Mouse (Mus musculus): Measurements from ENCODE around the gene Gm8994. TPM values are rescaled to one million over a fixed set of nuclear protein-coding genes. Genes with fewer than 3 reads are reported as not detected.
A peak's percentile ranks its signal among the peaks of the same experiment; 100 is the strongest.
"Not testable (repeated sequence)": the region's sequence is repeated elsewhere in the genome, so short reads cannot be mapped to it uniquely, and the experiment has no call there.

The Gm8994 gene
- not detected for total RNA-seq (2022)

GRCm38 (mm10) chr6:136327239-136327638, at the start of gene Gm8994:
Gm8994 (plus strand) TSS chr6:136327539.
- DNase-seq, result not testable (repeated sequence)

- no peak for DNase-seq
Measured at GRCm38 (mm10) chr6:136277685-136278084, 49.7 kb upstream of the Gm8994 start.

- DNase-seq, result no peak
Measured at GRCm38 (mm10) chr6:136284565-136284964, 42.8 kb upstream of the Gm8994 start.

- no peak for DNase-seq
Measured at GRCm38 (mm10) chr6:136286180-136286579, 41.2 kb upstream of the Gm8994 start.

GRCm38 (mm10) chr6:136286589-136286988, 40.8 kb upstream of the Gm8994 start:
- DNase-seq, result no peak

GRCm38 (mm10) chr6:136291424-136291823, 35.9 kb upstream of the Gm8994 start:
- no peak for DNase-seq

GRCm38 (mm10) chr6:136291951-136292714, 35.2 kb upstream of the Gm8994 start:
- no peak for DNase-seq

GRCm38 (mm10) chr6:136293700-136294099, 33.6 kb upstream of the Gm8994 start:
- no peak for DNase-seq

- peak; percentile 29 for DNase-seq
Measured at GRCm38 (mm10) chr6:136295821-136296220, 31.5 kb upstream of the Gm8994 start.

- DNase-seq, result no peak
Measured at GRCm38 (mm10) chr6:136296251-136296650, 31.1 kb upstream of the Gm8994 start.

- no peak for DNase-seq
Measured at GRCm38 (mm10) chr6:136303514-136303913, 23.8 kb upstream of the Gm8994 start.

GRCm38 (mm10) chr6:136304369-136304988, 22.9 kb upstream of the Gm8994 start:
- no peak for DNase-seq

- DNase-seq, result no peak
Measured at GRCm38 (mm10) chr6:136309487-136309886, 17.9 kb upstream of the Gm8994 start.

- DNase-seq, result not testable (repeated sequence)
Measured at GRCm38 (mm10) chr6:136328416-136328815, 1.1 kb downstream of the Gm8994 start.

- no peak for DNase-seq
Measured at GRCm38 (mm10) chr6:136340669-136341068, 13.3 kb downstream of the Gm8994 start.

GRCm38 (mm10) chr6:136341093-136341492, 13.8 kb downstream of the Gm8994 start:
- DNase-seq, result no peak

GRCm38 (mm10) chr6:136343868-136344267, 16.5 kb downstream of the Gm8994 start:
- DNase-seq, result no peak

GRCm38 (mm10) chr6:136345034-136345433, 17.7 kb downstream of the Gm8994 start:
- DNase-seq, result no peak

GRCm38 (mm10) chr6:136345641-136346040, 18.3 kb downstream of the Gm8994 start:
- DNase-seq, result no peak

GRCm38 (mm10) chr6:136347053-136347452, 19.7 kb downstream of the Gm8994 start:
- DNase-seq, result no peak

- no peak for DNase-seq
Measured at GRCm38 (mm10) chr6:136347631-136348030, 20.3 kb downstream of the Gm8994 start.

- peak; percentile 37 for DNase-seq
Measured at GRCm38 (mm10) chr6:136353399-136354184, 26.3 kb downstream of the Gm8994 start.

GRCm38 (mm10) chr6:136358471-136358870, 31.1 kb downstream of the Gm8994 start:
- DNase-seq, result no peak

All from adrenal gland, adult 8-10 months (tissue).